Comparison of ENCODE assay signal across 25 mouse cellular contexts in genomic region chr6:122302121-122302520, GRCm38 (mm10). TPM values are rescaled to one million over a fixed set of nuclear protein-coding genes. Genes with fewer than 3 reads are reported as not detected.
A peak's percentile ranks its signal among the peaks of the same experiment; 100 is the strongest.
DNase-seq lines count a peak whose midpoint lies in the region; ATAC-seq and TF ChIP-seq lines count a peak whose summit lies in the region.
"Had no signal": no experiment of that assay in that cellular context is flagged by ENCODE, and none has a peak within 500 bp of the region (broad histone marks: within the 10 kb centered on the region; RNA-seq: fewer than 3 reads in every experiment).

No protein-coding gene starts in this region.

- 75% methylated on average over 1 of the region's 1 CpGs for WGBS in heart, embryonic 12.5 days

- peaks cover 8% of the 10 kb centered on the region; the same call in 1 of the 2 replicates for H3K4me1 ChIP-seq in heart, embryonic 12.5 days (replicated peaks)

- no peaks in the 10 kb centered on the region for H3K27me3 ChIP-seq in heart, embryonic 12.5 days (replicated peaks)
- H3K27me3 ChIP-seq: CH12.LX, Patski had no signal

- peak; percentile 64 for DNase-seq in heart, adult 11 months
- DNase-seq in adipocyte (ENCODE audit: low spot score) = peak; percentile 35
- DNase-seq in induced T-regulatory cell, adult 2 months (ENCODE audit: low read depth) = peak; percentile 54
- DNase-seq in layer of hippocampus, adult 2 months (ENCODE audit: low spot score in 2 of 2) = no peak
- no peak for DNase-seq in right cerebral cortex, adult 18-20 months
- DNase-seq: adrenal gland, adult 2 months; adrenal gland, adult 8-10 months; adrenal gland, postnatal 10 days; adrenal gland, postnatal 14 days; adrenal gland, postnatal 25 days; adrenal gland, postnatal 36 days; B cell, adult 2 months; cerebellum, adult 11 months; cerebellum, adult 11-12 months; cerebellum, adult 18-20 months; cerebellum, adult 2 months had no signal

- no peak overlapping the region for H3K4me3 ChIP-seq in heart, embryonic 12.5 days
- no peak overlapping the region for H3K4me3 ChIP-seq in layer of hippocampus, adult 2 months

- H3K9me3 ChIP-seq in heart, embryonic 12.5 days (replicated peaks) = no peaks in the 10 kb centered on the region
- H3K9me3 ChIP-seq: G1E had no signal

- no peak overlapping the region for H3K4me2 ChIP-seq in heart, embryonic 12.5 days

- H3K36me3 ChIP-seq in heart, embryonic 12.5 days = no peaks in the 10 kb centered on the region
- H3K36me3 ChIP-seq: G1E had no signal

- no peak for ATAC-seq in heart, embryonic 12.5 days (ENCODE audit: insufficient number of reproducible peaks, low FRiP score)
- ATAC-seq: activated CD4-positive, CD25-positive, alpha-beta regulatory T cell, adult 4 months; CD4-positive, CD25-positive, alpha-beta regulatory T cell, adult 4 months; Patski had no signal

- no peak overlapping the region for H3K9ac ChIP-seq in heart, embryonic 12.5 days

- H3K27ac ChIP-seq in heart, embryonic 12.5 days (ENCODE audit: poor library complexity, severe bottlenecking) = no peak overlapping the region
- no peak overlapping the region for H3K27ac ChIP-seq in layer of hippocampus, adult 2 months

- no peak for TF ChIP-seq CTCF in layer of hippocampus, adult 2 months (conservative IDR thresholded peaks at IDR 0.05)

RNA-seq across cellular contexts. Expression of gene M6pr, which starts 6.4 kb away (rescaled TPM):
- polyA plus RNA-seq in heart, embryonic 12.5 days (2016; fragmentation: Nextera tagmentation; extraction: Ambion mirVana) = 82.0 and 84.6 TPM in 2 replicates
- 10 to 100 TPM; 75.9 to 78.9 TPM for total RNA-seq in layer of hippocampus, adult 2 months (2021)

RNA-seq across cellular contexts. Expression of gene Klrg1, which starts 19.4 kb away (rescaled TPM):
- polyA plus RNA-seq in heart, embryonic 12.5 days (2016; fragmentation: Nextera tagmentation; extraction: Ambion mirVana) = not detected in 2 replicates
- total RNA-seq in layer of hippocampus, adult 2 months (2021) = under 1 TPM; 0.33 to 0.91 TPM
- total RNA-seq: adrenal gland, postnatal 14 days; adrenal gland, postnatal 25 days; adrenal gland, postnatal 4 days; ES-E14 had no signal
- polyA plus RNA-seq: adrenal gland, adult 2 months; C2C12; Patski had no signal

RNA-seq across cellular contexts. Expression of gene Phc1, which starts 38.2 kb away (rescaled TPM):
- polyA plus RNA-seq in heart, embryonic 12.5 days (2016; fragmentation: Nextera tagmentation; extraction: Ambion mirVana) = 13.7 and 14.3 TPM in 2 replicates
- 10 to 100 TPM; 63.7 to 71.1 TPM for total RNA-seq in layer of hippocampus, adult 2 months (2021)

Comparison
In these comparisons a context has a peak if more than half of its experiments do, and no peak if none do; other contexts are left out.
1. DNase-seq: peak in heart, adult 11 months (single experiment), adipocyte (single experiment) and induced T-regulatory cell, adult 2 months (single experiment); none in layer of hippocampus, adult 2 months (0 of 2) and right cerebral cortex, adult 18-20 months (single experiment).